Mouse (Mus musculus) neural tube, embryonic 12.5 days (tissue): ENCODE measurements around the gene Ctbp2. TPM values are rescaled to one million over a fixed set of nuclear protein-coding genes. Genes with fewer than 3 reads are reported as not detected.

Experiments
- ATAC-seq: fragments of 200-750 bp; cut with Nextera tagmentation; 2 replicates; pipeline ENCODE4 v1.8.0; 2017; ENCODE audit warnings: low read depth, mild to moderate bottlenecking, moderate TSS enrichment, moderate library complexity; ENCODE audit not compliant: low FRiP score
- H3K27ac ChIP-seq: fragments of 300-500 bp; sonication (generic); 2 replicates; pipeline ENCODE4 v1.5.1; 2016
- H3K27me3 ChIP-seq: fragments of 300-500 bp; sonication (generic); replicated peaks from 2 replicates; pipeline ENCODE4 v1.6.1; 2016; ENCODE audit warnings: mild to moderate bottlenecking
- H3K36me3 ChIP-seq: fragments of 300-500 bp; sonication (generic); 2 replicates; pipeline ENCODE4 v1.6.1; 2016; ENCODE audit warnings: mild to moderate bottlenecking
- H3K4me1 ChIP-seq: fragments of 300-500 bp; sonication (generic); 2 replicates; pipeline ENCODE4 v1.6.1; 2016
- H3K4me2 ChIP-seq: fragments of 300-500 bp; sonication (generic); replicated peaks from 2 replicates; pipeline ENCODE4 v1.6.1; 2016; ENCODE audit warnings: mild to moderate bottlenecking
- H3K4me3 ChIP-seq: fragments of 300-500 bp; sonication (generic); 2 replicates; pipeline ENCODE4 v1.5.1; 2016
- H3K9ac ChIP-seq: fragments of 300-500 bp; sonication (generic); 2 replicates; pipeline ENCODE4 v1.6.1; 2016; ENCODE audit warnings: mild to moderate bottlenecking
- H3K9me3 ChIP-seq: fragments of 300-500 bp; sonication (generic); 2 replicates; pipeline ENCODE4 v1.6.1; 2016; ENCODE audit warnings: mild to moderate bottlenecking
- WGBS: fragments of 180-500 bp; shearing (Covaris S2); methylation state at CpG from one replicate; pipeline ENCODE4 v1.1.7; 2016; 5-methylcytosine and 5-hydroxymethylcytosine counted together
- polyA plus RNA-seq: library from polyadenylated mRNA; unstranded; fragments of >200 nt; fragmentation: Nextera tagmentation; extraction: Ambion mirVana; gene quantifications from 2 replicates; pipeline ENCODE4 v1.2.1, GENCODE M21; 2016

The Ctbp2 gene
- polyA plus RNA-seq, 1 experiment from 2014 or later: 131 TPM

DNA sequence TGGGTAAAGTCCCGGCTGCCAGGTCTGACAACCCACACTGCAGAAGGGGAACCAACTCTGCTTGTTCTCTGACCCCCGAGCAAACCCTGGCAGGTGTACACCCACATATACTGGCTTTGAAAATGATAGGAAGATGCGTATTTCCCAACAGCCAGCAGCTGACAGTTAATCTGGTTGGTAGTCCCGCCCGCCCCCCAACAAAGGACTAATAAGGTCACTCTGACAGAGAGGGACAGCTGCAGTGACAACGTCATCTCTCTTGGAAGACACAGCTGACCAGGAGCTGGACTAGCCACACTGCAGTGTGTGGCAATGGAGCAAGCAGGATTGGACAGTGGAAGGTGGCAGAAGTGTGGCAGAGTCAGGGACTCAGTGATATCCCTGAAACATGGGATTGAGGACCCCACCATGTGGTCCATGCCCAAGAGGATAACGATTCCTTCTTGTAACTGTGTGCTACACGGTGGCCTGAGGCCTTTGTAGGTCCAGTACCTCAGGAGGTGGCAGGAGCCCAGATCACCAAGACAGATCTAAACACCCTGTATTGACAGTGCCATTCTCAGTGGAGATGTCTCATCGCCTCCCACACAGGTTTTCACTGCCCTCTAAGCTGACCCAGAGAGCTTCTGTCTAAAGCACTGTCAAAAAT lies 131.1 kb downstream of the Ctbp2 start:
- no peaks in the 10 kb centered on the region for H3K27me3 ChIP-seq
- peaks cover 78% of the 10 kb centered on the region for H3K36me3 ChIP-seq
- no peak overlapping the region for H3K4me3 ChIP-seq
- ATAC-seq: no peak
- no peaks in the 10 kb centered on the region for H3K9me3 ChIP-seq
- H3K4me2 ChIP-seq: no peak overlapping the region
- H3K27ac ChIP-seq: no peak overlapping the region
- H3K4me1 ChIP-seq: no peaks in the 10 kb centered on the region
- H3K9ac ChIP-seq: no peak overlapping the region
- WGBS: 89% methylated on average over 9 of the region's 9 CpGs

- H3K4me1 ChIP-seq: no peaks in the 10 kb centered on the region
- WGBS: 93% methylated on average over 14 of the region's 14 CpGs
- H3K9ac ChIP-seq: no peak overlapping the region
- H3K27me3 ChIP-seq: no peaks in the 10 kb centered on the region
- ATAC-seq: no peak
- no peak overlapping the region for H3K27ac ChIP-seq
- no peak overlapping the region for H3K4me3 ChIP-seq
- H3K4me2 ChIP-seq: no peak overlapping the region
- no peaks in the 10 kb centered on the region for H3K9me3 ChIP-seq
- H3K36me3 ChIP-seq: peaks cover 69% of the 10 kb centered on the region
Measured at GRCm38 (mm10) chr7:132991240-132991900, 132.8 kb downstream of the Ctbp2 start.

DNA sequence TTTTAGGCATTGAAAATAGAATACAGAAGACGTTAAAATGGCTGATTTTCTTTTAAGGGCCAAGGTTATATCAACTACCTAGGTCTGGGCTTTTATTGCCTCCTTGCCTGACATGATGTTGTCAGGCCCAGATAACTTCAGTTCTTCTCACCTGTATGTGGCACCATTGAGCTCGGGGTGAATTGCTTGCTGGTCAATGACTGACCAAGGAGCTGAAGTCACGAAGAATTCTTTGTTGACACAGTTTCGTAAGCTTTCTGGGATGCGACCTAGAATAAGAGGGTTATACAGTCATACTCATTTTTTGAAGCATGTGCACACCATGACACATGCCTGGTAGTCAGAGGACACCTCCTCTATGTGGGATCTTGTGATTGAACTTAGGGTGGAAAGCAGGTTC lies 134.3 kb downstream of the Ctbp2 start:
- Histone ChIP-seq H3K27me3 (no peaks in the 10 kb centered on the region), H3K4me1 (no peaks in the 10 kb centered on the region), H3K36me3 (peaks cover 62% of the 10 kb centered on the region), H3K4me2 (no peak overlapping the region), H3K9ac (no peak overlapping the region), H3K4me3 (no peak overlapping the region), H3K27ac (no peak overlapping the region), H3K9me3 (no peaks in the 10 kb centered on the region)
- WGBS: 92% methylated on average over 5 of the region's 5 CpGs
- no peak for ATAC-seq

DNA sequence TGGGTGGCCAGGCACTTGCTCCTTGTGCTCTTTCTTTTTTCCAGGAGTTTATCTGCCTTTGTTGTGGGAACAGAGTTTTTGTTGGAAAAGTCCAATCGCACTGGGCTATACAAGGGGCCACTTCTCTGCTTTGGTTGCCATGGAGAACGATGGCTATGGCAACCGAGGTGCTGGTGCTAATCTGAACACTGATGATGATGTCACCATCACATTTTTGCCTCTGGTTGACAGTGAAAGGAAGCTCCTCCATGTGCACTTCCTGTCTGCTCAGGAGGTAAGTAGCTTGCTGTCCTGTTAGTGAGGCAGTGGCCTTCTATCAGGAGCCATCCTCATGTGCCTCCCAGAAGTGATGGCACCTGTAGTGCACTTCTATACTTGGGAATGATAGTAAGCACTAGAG lies 141.5 kb downstream of the Ctbp2 start:
- Histone ChIP-seq H3K27ac (no peak overlapping the region), H3K27me3 (no peaks in the 10 kb centered on the region), H3K9me3 (no peaks in the 10 kb centered on the region), H3K4me1 (no peaks in the 10 kb centered on the region), H3K4me2 (no peak overlapping the region), H3K9ac (no peak overlapping the region), H3K4me3 (no peak overlapping the region), H3K36me3 (peaks cover 40% of the 10 kb centered on the region)
- ATAC-seq: no peak
- WGBS: 50% methylated on average over 3 of the region's 3 CpGs

DNA sequence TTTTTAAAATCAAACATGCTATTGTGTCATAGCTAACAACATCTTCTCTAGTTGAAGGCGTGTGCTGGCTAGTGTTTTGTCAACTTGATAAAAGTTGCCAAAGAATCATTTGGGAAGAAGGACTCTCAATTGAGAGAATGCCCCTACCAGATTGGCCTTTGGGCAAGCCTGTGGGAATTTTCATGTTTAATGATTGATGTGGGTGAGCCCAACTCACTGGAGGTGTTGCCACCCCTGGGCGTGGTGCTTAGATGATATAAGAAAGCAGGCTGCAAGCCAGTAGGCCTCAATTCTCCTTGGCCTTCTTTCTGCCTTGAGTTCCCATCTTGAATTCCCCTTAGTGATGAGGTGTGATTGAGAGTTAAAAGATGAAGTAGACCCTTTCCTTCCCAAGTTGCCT lies 146.2 kb downstream of the Ctbp2 start:
- H3K27ac ChIP-seq: no peak overlapping the region
- H3K4me1 ChIP-seq: no peaks in the 10 kb centered on the region
- H3K4me2 ChIP-seq: no peak overlapping the region
- H3K27me3 ChIP-seq: no peaks in the 10 kb centered on the region
- H3K9ac ChIP-seq: no peak overlapping the region
- H3K36me3 ChIP-seq: peaks cover 23% of the 10 kb centered on the region
- no peak for ATAC-seq
- no peak overlapping the region for H3K4me3 ChIP-seq
- 92% methylated on average over 2 of the region's 2 CpGs for WGBS
- no peaks in the 10 kb centered on the region for H3K9me3 ChIP-seq

GRCm38 (mm10) chr7:132976079-132976478 lies 148.1 kb downstream of the Ctbp2 start:
- Histone ChIP-seq H3K4me2 (no peak overlapping the region), H3K36me3 (peaks cover 11% of the 10 kb centered on the region; the same call in 1 of the 2 replicates), H3K9me3 (no peaks in the 10 kb centered on the region), H3K9ac (no peak overlapping the region), H3K4me1 (no peaks in the 10 kb centered on the region), H3K27me3 (no peaks in the 10 kb centered on the region), H3K27ac (no peak overlapping the region), H3K4me3 (no peak overlapping the region)
- ATAC-seq: no peak
- 82% methylated on average over 2 of the region's 2 CpGs for WGBS

DNA sequence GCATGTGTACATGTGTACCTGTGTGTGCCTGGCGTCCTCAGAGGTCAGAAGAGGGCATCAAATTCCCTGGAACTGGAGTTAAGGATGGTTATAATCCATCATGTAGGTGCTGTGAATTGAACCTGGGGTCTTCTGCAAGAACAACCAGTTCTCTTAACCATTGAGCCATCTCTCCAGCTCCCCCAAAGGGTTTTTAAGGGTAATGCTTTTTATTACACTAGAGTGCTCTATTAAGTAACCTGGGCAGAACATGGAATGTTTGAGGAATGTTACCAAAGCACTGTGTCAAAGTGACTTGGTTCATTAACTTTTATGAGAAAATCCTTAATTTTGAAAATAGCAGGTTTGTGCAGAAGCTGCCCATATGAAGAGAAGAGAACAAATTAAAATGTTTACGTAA lies 152.1 kb downstream of the Ctbp2 start:
- Histone ChIP-seq H3K9me3 (no peaks in the 10 kb centered on the region), H3K36me3 (peaks cover 4% of the 10 kb centered on the region; the same call in 1 of the 2 replicates), H3K4me3 (no peak overlapping the region), H3K27me3 (no peaks in the 10 kb centered on the region), H3K27ac (no peak overlapping the region), H3K4me2 (no peak overlapping the region), H3K9ac (no peak overlapping the region), H3K4me1 (no peaks in the 10 kb centered on the region)
- WGBS: 96% methylated on average over 2 of the region's 2 CpGs
- no peak for ATAC-seq

GRCm38 (mm10) chr7:132965707-132966106 lies 158.4 kb downstream of the Ctbp2 start:
- 84% methylated on average over 2 of the region's 2 CpGs for WGBS
- Histone ChIP-seq H3K4me2 (no peak overlapping the region), H3K4me1 (no peaks in the 10 kb centered on the region), H3K27ac (no peak overlapping the region), H3K4me3 (no peak overlapping the region), H3K9ac (no peak overlapping the region), H3K9me3 (no peaks in the 10 kb centered on the region), H3K36me3 (no peaks in the 10 kb centered on the region; the same call in 1 of the 2 replicates), H3K27me3 (no peaks in the 10 kb centered on the region)
- ATAC-seq: no peak

GRCm38 (mm10) chr7:132964395-132964794 lies 159.8 kb downstream of the Ctbp2 start:
- no peak overlapping the region for H3K9ac ChIP-seq
- no peaks in the 10 kb centered on the region for H3K9me3 ChIP-seq
- H3K4me2 ChIP-seq: no peak overlapping the region
- no peaks in the 10 kb centered on the region; the same call in 1 of the 2 replicates for H3K36me3 ChIP-seq
- no peak overlapping the region for H3K4me3 ChIP-seq
- H3K27me3 ChIP-seq: no peaks in the 10 kb centered on the region
- no peak overlapping the region for H3K27ac ChIP-seq
- 87% methylated on average over 3 of the region's 3 CpGs for WGBS
- no peaks in the 10 kb centered on the region for H3K4me1 ChIP-seq
- ATAC-seq: no peak

DNA sequence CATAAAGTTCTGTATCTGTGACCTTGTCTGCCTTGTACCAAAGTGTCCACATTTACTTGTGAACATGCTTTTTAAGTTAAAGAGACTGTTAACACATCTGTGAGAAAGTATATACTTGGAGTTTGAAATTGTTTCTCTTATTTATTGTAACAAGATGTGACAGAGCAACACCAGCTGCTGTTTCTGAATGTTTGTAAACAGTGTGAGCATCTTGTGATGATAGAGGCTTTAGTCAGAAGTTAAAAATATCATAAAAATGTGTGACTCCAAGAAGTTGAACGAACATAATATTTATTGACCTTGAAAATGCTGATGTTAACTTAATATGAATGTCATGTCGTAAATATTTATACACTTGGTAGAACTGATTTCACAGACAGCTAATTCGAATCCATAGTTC lies 173.5 kb downstream of the Ctbp2 start:
- WGBS: 96% methylated on average over 3 of the region's 3 CpGs
- H3K4me1 ChIP-seq: no peaks in the 10 kb centered on the region
- ATAC-seq: no peak
- no peaks in the 10 kb centered on the region for H3K9me3 ChIP-seq
- H3K9ac ChIP-seq: no peak overlapping the region
- no peaks in the 10 kb centered on the region for H3K36me3 ChIP-seq
- H3K27ac ChIP-seq: no peak overlapping the region
- no peak overlapping the region for H3K4me3 ChIP-seq
- H3K4me2 ChIP-seq: no peak overlapping the region
- H3K27me3 ChIP-seq: no peaks in the 10 kb centered on the region

DNA sequence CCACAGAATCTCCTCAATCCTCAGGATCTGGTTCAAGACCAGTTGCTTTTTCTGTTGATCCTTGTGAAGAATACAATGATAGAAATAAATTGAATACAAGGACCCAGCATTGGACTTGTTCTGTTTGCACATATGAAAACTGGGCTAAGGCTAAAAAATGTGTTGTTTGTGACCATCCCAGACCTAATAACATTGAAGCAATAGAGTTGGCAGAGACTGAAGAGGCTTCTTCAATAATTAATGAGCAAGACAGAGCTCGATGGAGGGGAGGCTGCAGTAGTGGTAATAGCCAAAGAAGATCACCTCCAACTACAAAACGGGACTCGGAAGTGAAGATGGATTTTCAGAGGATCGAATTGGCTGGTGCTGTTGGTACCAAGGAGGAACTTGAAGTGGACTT lies 174.2 kb downstream of the Ctbp2 start:
- Histone ChIP-seq H3K36me3 (no peaks in the 10 kb centered on the region), H3K9me3 (no peaks in the 10 kb centered on the region), H3K9ac (no peak overlapping the region), H3K4me1 (no peaks in the 10 kb centered on the region), H3K4me2 (no peak overlapping the region), H3K27ac (no peak overlapping the region), H3K4me3 (no peak overlapping the region), H3K27me3 (no peaks in the 10 kb centered on the region)
- ATAC-seq: no peak
- 86% methylated on average over 4 of the region's 4 CpGs for WGBS

DNA sequence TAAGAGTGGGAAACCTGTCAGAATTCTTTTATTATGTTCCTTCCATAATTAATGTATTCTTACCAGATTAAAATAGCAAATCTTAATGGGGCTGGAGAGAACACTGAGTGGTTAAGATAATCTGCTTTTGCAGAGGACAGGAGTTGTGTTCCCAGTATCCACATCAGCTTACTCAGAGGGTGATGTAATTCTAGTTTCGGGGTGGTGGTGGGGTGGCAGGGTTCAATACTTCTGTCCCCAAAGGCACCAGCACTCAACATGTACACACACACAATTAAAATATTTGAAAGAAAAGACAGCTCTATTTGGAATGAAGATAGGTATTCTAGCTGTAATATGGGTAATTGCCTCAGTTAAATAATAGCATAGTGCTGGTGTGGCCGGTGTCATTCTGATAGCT lies 183.6 kb downstream of the Ctbp2 start:
- no peaks in the 10 kb centered on the region for H3K27me3 ChIP-seq

DNA sequence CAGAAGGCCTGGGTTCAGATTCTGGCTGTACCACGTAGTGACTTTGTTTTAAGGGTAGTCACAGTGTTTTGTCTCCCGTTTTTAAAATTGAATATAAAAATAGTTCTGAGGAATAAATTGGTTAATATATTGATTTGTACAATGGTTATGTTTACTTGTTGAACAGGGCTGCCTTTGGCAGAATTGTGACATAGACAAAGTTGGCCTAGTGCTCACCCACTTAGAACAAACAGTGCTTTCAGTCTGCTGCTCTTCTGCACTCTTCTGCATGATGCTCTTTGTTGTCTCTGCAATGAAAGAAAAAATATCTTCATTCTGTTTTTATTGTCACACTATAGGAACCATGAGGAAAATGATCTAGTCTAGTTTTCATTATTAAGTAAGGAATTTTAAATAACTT lies 185.0 kb downstream of the Ctbp2 start:
- no peak overlapping the region for H3K9ac ChIP-seq
- H3K4me3 ChIP-seq: no peak overlapping the region
- no peaks in the 10 kb centered on the region for H3K27me3 ChIP-seq
- no peak overlapping the region for H3K27ac ChIP-seq
- H3K4me1 ChIP-seq: no peaks in the 10 kb centered on the region
- no peaks in the 10 kb centered on the region for H3K9me3 ChIP-seq
- WGBS: 85% methylated on average over 2 of the region's 2 CpGs
- ATAC-seq: no peak
- no peaks in the 10 kb centered on the region for H3K36me3 ChIP-seq
- no peak overlapping the region for H3K4me2 ChIP-seq

More for the DNA sequence above, 183.6 kb downstream of the Ctbp2 start:
- H3K4me2 ChIP-seq: no peak overlapping the region
- no peak overlapping the region for H3K9ac ChIP-seq
- 93% methylated on average over 2 of the region's 2 CpGs for WGBS
- H3K4me1 ChIP-seq: no peaks in the 10 kb centered on the region
- H3K9me3 ChIP-seq: no peaks in the 10 kb centered on the region
- H3K27ac ChIP-seq: no peak overlapping the region
- H3K4me3 ChIP-seq: no peak overlapping the region
- no peak for ATAC-seq
- H3K36me3 ChIP-seq: no peaks in the 10 kb centered on the region
